Mouse (Mus musculus): Measurements from ENCODE around the gene Hoxb6. TPM values are rescaled to one million over a fixed set of nuclear protein-coding genes. Genes with fewer than 3 reads are reported as not detected.

Hoxb6 gene
- total and polyA plus RNA-seq, 3 experiments, result not detected

- Histone ChIP-seq H3K27ac (ENCODE audit: control insufficient read depth, low read depth, low read length) (no peak overlapping the region), H3K79me2 (ENCODE audit: control insufficient read depth, insufficient read depth, low read length, poor library complexity) (no peaks in the 10 kb centered on the region), H3K4me1 (ENCODE audit: control insufficient read depth in 1 of 2, insufficient read depth in 2 of 2, low read length in 2 of 2) (no peaks in the 10 kb centered on the region), H3K9ac (ENCODE audit: control insufficient read depth, low read depth, low read length, poor library complexity, severe bottlenecking) (no peak overlapping the region), H3K27me3 (ENCODE audit: control insufficient read depth in 1 of 2, insufficient read depth in 2 of 2, low read length in 2 of 2) (peaks cover 6 to 14% of the 10 kb centered on the region in 2 experiments; a peak in 3 of 4 replicates), H3K4me3 (ENCODE audit: control insufficient read depth in 1 of 2, insufficient read depth in 1 of 2, low read depth in 2 of 2, low read length in 2 of 2) (no peak overlapping the region), H3K36me3 (ENCODE audit: control insufficient read depth in 1 of 2, insufficient read depth in 2 of 2, low read length in 2 of 2) (no peaks in the 10 kb centered on the region), H3K9me3 (replicated peaks; ENCODE audit: insufficient read depth, low read length) (no peaks in the 10 kb centered on the region)
- TF ChIP-seq NELFE (IDR thresholded peaks at IDR 0.05; ENCODE audit: low read depth, low read length) (no peak), SIN3A (IDR thresholded peaks at IDR 0.05; ENCODE audit: low read length) (no peak), E2F4 (IDR thresholded peaks at IDR 0.05; ENCODE audit: borderline replicate concordance, low read depth, low read length) (no peak), ZNF384 (IDR thresholded peaks at IDR 0.05; ENCODE audit: low read depth, low read length) (no peak), USF1 (IDR thresholded peaks at IDR 0.05; ENCODE audit: low read depth, low read length) (no peak), ETS1 (IDR thresholded peaks at IDR 0.05; ENCODE audit: low read depth, low read length) (no peak), EP300 (IDR thresholded peaks at IDR 0.05; ENCODE audit: low read depth in 1 of 2, low read length in 2 of 2) (no peak), JUND (IDR thresholded peaks at IDR 0.05; ENCODE audit: low read depth, low read length) (no peak), ZMIZ1 (IDR thresholded peaks at IDR 0.05; ENCODE audit: low read depth, low read length) (no peak), MYC (IDR thresholded peaks at IDR 0.05; ENCODE audit: low read depth, low read length) (no peak), POLR2AphosphoS2 (IDR thresholded peaks at IDR 0.05; ENCODE audit: low read length) (no peak), TAL1 (IDR thresholded peaks at IDR 0.05; ENCODE audit: low read length) (no peak), MAFK (IDR thresholded peaks at IDR 0.05; ENCODE audit: borderline replicate concordance, low read depth, low read length) (no peak), UBTF (IDR thresholded peaks at IDR 0.05; ENCODE audit: borderline replicate concordance, insufficient read depth, low read depth, low read length) (no peak), MXI1 (IDR thresholded peaks at IDR 0.05; ENCODE audit: low read depth, low read length) (no peak), NRF1 (IDR thresholded peaks at IDR 0.05; ENCODE audit: insufficient read depth, low read depth, low read length, poor library complexity, severe bottlenecking) (no peak), ELF1 (IDR thresholded peaks at IDR 0.05; ENCODE audit: low read depth, low read length) (no peak), TBP (IDR thresholded peaks at IDR 0.05; ENCODE audit: low read depth, low read length) (no peak), CHD2 (IDR thresholded peaks at IDR 0.05; ENCODE audit: low read length) (no peak)
- DNase-seq (ENCODE audit: low read depth, low spot score), result no peak
These were observed 38.1 kb upstream of the Hoxb6 start for GRCm38 (mm10) chr11:96254221-96254620.

GRCm38 (mm10) chr11:96255111-96255995 is 36.9 kb upstream of the Hoxb6 start:
- DNase-seq (ENCODE audit: low read depth, low spot score), result no peak
- Histone ChIP-seq H3K79me2 (ENCODE audit: control insufficient read depth, insufficient read depth, low read length, poor library complexity) (no peaks in the 10 kb centered on the region), H3K27me3 (ENCODE audit: control insufficient read depth in 1 of 2, insufficient read depth in 2 of 2, low read length in 2 of 2) (peaks cover 10 to 14% of the 10 kb centered on the region in 2 experiments), H3K27ac (ENCODE audit: control insufficient read depth, low read depth, low read length) (no peak overlapping the region), H3K4me3 (ENCODE audit: control insufficient read depth in 1 of 2, insufficient read depth in 1 of 2, low read depth in 2 of 2, low read length in 2 of 2) (no peak overlapping the region), H3K9ac (ENCODE audit: control insufficient read depth, low read depth, low read length, poor library complexity, severe bottlenecking) (no peak overlapping the region), H3K4me1 (ENCODE audit: control insufficient read depth in 1 of 2, insufficient read depth in 2 of 2, low read length in 2 of 2) (no peaks in the 10 kb centered on the region), H3K36me3 (ENCODE audit: control insufficient read depth in 1 of 2, insufficient read depth in 2 of 2, low read length in 2 of 2) (no peaks in the 10 kb centered on the region), H3K9me3 (replicated peaks; ENCODE audit: insufficient read depth, low read length) (no peaks in the 10 kb centered on the region)
- TF ChIP-seq JUND (IDR thresholded peaks at IDR 0.05; ENCODE audit: low read depth, low read length) (no peak), ZC3H11A (IDR thresholded peaks at IDR 0.05; ENCODE audit: low read depth, low read length) (no peak), EP300 (IDR thresholded peaks at IDR 0.05; ENCODE audit: low read depth in 1 of 2, low read length in 2 of 2) (no peak), MYB (IDR thresholded peaks at IDR 0.05; ENCODE audit: low read depth, low read length) (no peak), TAL1 (IDR thresholded peaks at IDR 0.05; ENCODE audit: low read length) (no peak), MXI1 (IDR thresholded peaks at IDR 0.05; ENCODE audit: low read depth, low read length) (no peak), GATA1 (IDR thresholded peaks at IDR 0.05; ENCODE audit: low read depth, low read length) (no peak), CHD1 (IDR thresholded peaks at IDR 0.05; ENCODE audit: low read depth, low read length) (no peak), SIN3A (IDR thresholded peaks at IDR 0.05; ENCODE audit: low read length) (no peak), MAX (IDR thresholded peaks at IDR 0.05; ENCODE audit: low read length) (no peak), CHD2 (IDR thresholded peaks at IDR 0.05; ENCODE audit: low read length) (no peak), MYC (IDR thresholded peaks at IDR 0.05; ENCODE audit: low read depth, low read length) (no peak), POLR2AphosphoS5 (IDR thresholded peaks at IDR 0.05; ENCODE audit: borderline replicate concordance, low read depth, low read length) (no peak)
